Mouse (Mus musculus) stomach, embryonic 16.5 days (tissue): Measurements from ENCODE around the gene Csrnp3. TPM values are rescaled to one million over a fixed set of nuclear protein-coding genes. Genes with fewer than 3 reads are reported as not detected.

ENCODE experiments used
- ATAC-seq: fragments of 200-750 bp; cut with Nextera tagmentation; 2 replicates; pipeline ENCODE4 v1.8.0; 2017; ENCODE audit warnings: moderate number of reproducible peaks, moderate TSS enrichment; ENCODE audit not compliant: insufficient read depth, low FRiP score
- H3K27ac ChIP-seq: fragments of 300-500 bp; sonication (generic); 2 replicates; pipeline ENCODE4 v1.5.1; 2014; ENCODE audit warnings: low read length
- H3K27me3 ChIP-seq: fragments of 300-500 bp; sonication (generic); 2 replicates; pipeline ENCODE4 v1.6.1; 2014; ENCODE audit warnings: low read length, control low read depth, mixed read lengths; ENCODE audit not compliant: control insufficient read depth, insufficient read depth
- H3K36me3 ChIP-seq: fragments of 300-500 bp; sonication (generic); 2 replicates; pipeline ENCODE4 v1.6.1; 2014; ENCODE audit warnings: low read length; ENCODE audit not compliant: control insufficient read depth, insufficient read depth
- H3K4me1 ChIP-seq: fragments of 300-500 bp; sonication (generic); 2 replicates; pipeline ENCODE4 v1.6.1; 2014; ENCODE audit warnings: low read length, control low read depth, mixed read lengths; ENCODE audit not compliant: control insufficient read depth, insufficient read depth
- H3K4me2 ChIP-seq: fragments of 300-500 bp; sonication (generic); 2 replicates; pipeline ENCODE4 v1.6.1; 2014; ENCODE audit warnings: low read depth, low read length, mixed read lengths
- H3K4me3 ChIP-seq: fragments of 300-500 bp; sonication (generic); replicated peaks from 2 replicates; pipeline ENCODE4 v1.5.1; 2014; ENCODE audit warnings: mild to moderate bottlenecking, low read length
- H3K9ac ChIP-seq: fragments of 300-500 bp; sonication (generic); 2 replicates; pipeline ENCODE4 v1.6.1; 2014; ENCODE audit warnings: low read length
- H3K9me3 ChIP-seq: fragments of 300-500 bp; sonication (generic); replicated peaks from 2 replicates; pipeline ENCODE4 v1.6.1; 2016; ENCODE audit warnings: low read length, control low read depth; ENCODE audit not compliant: control insufficient read depth
- WGBS: fragments of 180-500 bp; shearing (Covaris S2); extraction: QIAGEN DNeasy Blood & Tissue Kit; methylation state at CpG from one replicate; pipeline ENCODE4 v1.1.7; 2014; 5-methylcytosine and 5-hydroxymethylcytosine counted together
- polyA plus RNA-seq: library from polyadenylated mRNA; unstranded; fragments of >200 nt; fragmentation: Nextera tagmentation; extraction: Ambion mirVana; gene quantifications from 2 replicates; pipeline ENCODE4 v1.2.1, GENCODE M21; 2015

Csrnp3 gene
- polyA plus RNA-seq, 1 experiment from 2014 or later, result 1.3 TPM

DNA sequence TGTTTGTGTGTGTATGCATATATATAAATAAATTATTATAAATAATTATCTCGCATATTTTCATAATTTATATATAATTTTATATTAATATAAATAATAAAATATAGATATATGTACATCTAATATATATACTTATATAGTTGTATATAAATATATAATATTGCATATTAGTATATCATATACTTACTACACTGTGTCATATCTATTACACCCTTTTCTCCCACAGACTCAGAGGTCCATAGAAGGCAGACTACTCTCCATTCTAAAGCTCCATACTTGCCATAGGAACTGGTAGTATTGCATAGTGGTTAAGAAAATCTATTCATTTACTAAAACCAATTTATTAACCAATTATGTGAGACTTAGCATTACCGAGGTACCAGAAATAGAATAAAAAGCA, 164.1 kb downstream of the Csrnp3 start:
- Histone ChIP-seq H3K9me3 (no peaks in the 10 kb centered on the region), H3K4me3 (no peak overlapping the region), H3K27ac (no peak overlapping the region), H3K36me3 (no peaks in the 10 kb centered on the region), H3K27me3 (no peaks in the 10 kb centered on the region), H3K4me2 (no peak overlapping the region), H3K9ac (no peak overlapping the region), H3K4me1 (no peaks in the 10 kb centered on the region)
- no peak for ATAC-seq
- WGBS, result 75% methylated on average over 2 of the region's 2 CpGs

GRCm38 (mm10) chr2:66018711-66019110, 173.1 kb downstream of the Csrnp3 start:
- no peaks in the 10 kb centered on the region for H3K27me3 ChIP-seq
- WGBS, result 80% methylated on average over 9 of the region's 9 CpGs
- no peak overlapping the region for H3K27ac ChIP-seq
- no peaks in the 10 kb centered on the region for H3K36me3 ChIP-seq
- ATAC-seq, result no peak
- no peak overlapping the region for H3K4me3 ChIP-seq
- no peaks in the 10 kb centered on the region for H3K4me1 ChIP-seq
- H3K9me3 ChIP-seq, result no peaks in the 10 kb centered on the region
- no peak overlapping the region for H3K4me2 ChIP-seq
- no peak overlapping the region for H3K9ac ChIP-seq

DNA sequence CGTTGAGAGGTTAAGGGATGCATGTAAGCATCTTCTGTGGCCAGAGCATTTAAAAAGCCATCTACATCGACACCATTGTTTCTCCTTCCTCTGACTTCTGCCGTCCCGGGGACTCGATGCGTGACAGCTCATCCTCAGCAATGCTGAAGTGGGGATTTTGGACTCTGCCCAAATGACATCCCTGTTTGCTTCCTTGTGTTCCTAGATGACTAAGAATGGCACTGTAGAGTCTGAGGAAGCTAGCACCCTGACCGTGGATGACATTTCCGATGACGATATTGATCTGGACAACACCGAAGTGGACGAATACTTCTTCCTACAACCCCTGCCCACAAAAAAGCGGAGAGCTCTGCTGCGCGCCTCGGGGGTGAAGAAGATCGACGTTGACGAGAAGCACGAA, 173.7 kb downstream of the Csrnp3 start:
- H3K4me3 ChIP-seq, result no peak overlapping the region
- no peaks in the 10 kb centered on the region for H3K27me3 ChIP-seq
- no peak overlapping the region for H3K9ac ChIP-seq
- no peak overlapping the region for H3K4me2 ChIP-seq
- no peaks in the 10 kb centered on the region for H3K4me1 ChIP-seq
- no peaks in the 10 kb centered on the region for H3K36me3 ChIP-seq
- WGBS, result 90% methylated on average over 19 of the region's 19 CpGs
- no peak for ATAC-seq
- H3K27ac ChIP-seq, result no peak overlapping the region
- H3K9me3 ChIP-seq, result no peaks in the 10 kb centered on the region

GRCm38 (mm10) chr2:66023419-66023818, 177.9 kb downstream of the Csrnp3 start:
- no peaks in the 10 kb centered on the region for H3K9me3 ChIP-seq
- no peak overlapping the region for H3K4me3 ChIP-seq
- H3K27ac ChIP-seq, result no peak overlapping the region
- no peak overlapping the region for H3K4me2 ChIP-seq
- H3K36me3 ChIP-seq, result no peaks in the 10 kb centered on the region
- no peak for ATAC-seq
- 88% methylated on average over 9 of the region's 9 CpGs for WGBS
- no peaks in the 10 kb centered on the region for H3K4me1 ChIP-seq
- H3K9ac ChIP-seq, result no peak overlapping the region
- H3K27me3 ChIP-seq, result no peaks in the 10 kb centered on the region

DNA sequence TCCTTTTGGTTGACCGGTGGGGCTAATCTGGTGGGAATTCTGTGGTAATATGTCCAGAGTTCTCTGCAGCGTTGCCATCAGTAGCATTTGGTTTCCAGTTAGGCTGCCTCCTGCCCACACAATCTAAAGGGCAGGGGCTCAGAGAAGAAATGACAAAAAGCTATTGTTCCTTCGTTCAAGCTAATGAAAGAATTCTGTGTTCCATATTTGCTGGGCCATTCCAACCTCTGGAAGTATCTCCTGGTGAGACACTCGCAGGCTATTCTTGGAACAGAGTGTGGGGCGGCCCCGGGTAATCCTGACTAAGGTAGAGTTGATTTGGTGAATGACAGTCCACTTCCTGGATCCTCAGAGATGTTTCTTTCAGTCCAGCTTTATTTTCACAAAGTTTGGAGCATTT, 179.3 kb downstream of the Csrnp3 start:
- H3K9ac ChIP-seq, result no peak overlapping the region
- H3K9me3 ChIP-seq, result no peaks in the 10 kb centered on the region
- no peaks in the 10 kb centered on the region for H3K4me1 ChIP-seq
- ATAC-seq, result no peak
- H3K4me3 ChIP-seq, result no peak overlapping the region
- no peak overlapping the region for H3K4me2 ChIP-seq
- WGBS, result 79% methylated on average over 6 of the region's 6 CpGs
- no peaks in the 10 kb centered on the region for H3K27me3 ChIP-seq
- H3K36me3 ChIP-seq, result no peaks in the 10 kb centered on the region
- H3K27ac ChIP-seq, result no peak overlapping the region

GRCm38 (mm10) chr2:66028812-66029211, 183.2 kb downstream of the Csrnp3 start:
- no peak overlapping the region for H3K4me3 ChIP-seq
- H3K27ac ChIP-seq, result no peak overlapping the region
- WGBS, result 47% methylated on average over 5 of the region's 5 CpGs
- no peaks in the 10 kb centered on the region for H3K9me3 ChIP-seq
- no peak overlapping the region for H3K4me2 ChIP-seq
- no peaks in the 10 kb centered on the region for H3K27me3 ChIP-seq
- no peak overlapping the region for H3K9ac ChIP-seq
- H3K4me1 ChIP-seq, result no peaks in the 10 kb centered on the region
- no peak for ATAC-seq
- no peaks in the 10 kb centered on the region for H3K36me3 ChIP-seq

DNA sequence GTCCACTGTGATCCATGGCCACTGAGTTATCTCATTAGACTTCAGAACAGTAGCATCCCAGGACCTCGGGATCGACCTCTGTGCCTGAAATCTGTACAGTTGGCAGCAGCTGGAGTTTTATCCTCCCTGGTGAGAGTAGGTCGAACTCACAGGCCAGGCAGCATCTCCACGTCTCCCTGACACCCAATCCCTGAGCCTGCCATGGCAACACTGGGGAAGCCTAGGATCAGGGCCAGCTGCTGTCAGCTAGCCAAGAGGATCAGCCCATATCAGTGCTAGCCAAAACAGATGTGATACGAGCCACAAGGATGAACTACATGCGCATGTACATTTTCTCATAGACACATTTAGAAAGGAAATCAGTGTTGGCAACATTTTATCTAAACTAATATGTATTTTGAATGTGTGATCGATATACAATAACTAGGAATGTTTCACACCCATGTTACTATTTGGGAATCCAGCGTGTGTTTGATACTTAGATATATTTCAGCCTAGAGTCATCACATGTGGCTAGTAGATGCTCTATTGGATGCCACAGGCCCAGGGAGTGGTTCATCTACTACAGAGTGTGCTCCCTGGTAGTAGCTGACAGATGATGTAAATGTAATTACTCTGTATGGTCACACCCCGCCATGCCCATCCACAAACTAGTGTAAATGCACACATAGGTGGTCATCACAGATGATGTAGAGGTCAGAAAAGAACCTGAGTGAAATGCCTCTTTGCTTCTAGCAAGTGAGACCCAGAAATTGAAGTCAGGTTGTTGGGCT, 189.5 kb downstream of the Csrnp3 start:
- no peak for ATAC-seq
- Histone ChIP-seq H3K27ac (no peak overlapping the region), H3K4me3 (no peak overlapping the region), H3K9me3 (no peaks in the 10 kb centered on the region), H3K9ac (no peak overlapping the region), H3K27me3 (no peaks in the 10 kb centered on the region), H3K4me2 (no peak overlapping the region), H3K4me1 (no peaks in the 10 kb centered on the region), H3K36me3 (no peaks in the 10 kb centered on the region)
- WGBS, result 76% methylated on average over 9 of the region's 9 CpGs

GRCm38 (mm10) chr2:66040611-66041010, 195.0 kb downstream of the Csrnp3 start:
- H3K4me2 ChIP-seq, result no peak overlapping the region
- H3K27me3 ChIP-seq, result no peaks in the 10 kb centered on the region
- H3K36me3 ChIP-seq, result no peaks in the 10 kb centered on the region
- no peak overlapping the region for H3K27ac ChIP-seq
- H3K9ac ChIP-seq, result no peak overlapping the region
- no peaks in the 10 kb centered on the region for H3K9me3 ChIP-seq
- H3K4me3 ChIP-seq, result no peak overlapping the region
- no peaks in the 10 kb centered on the region for H3K4me1 ChIP-seq
- no peak for ATAC-seq

DNA sequence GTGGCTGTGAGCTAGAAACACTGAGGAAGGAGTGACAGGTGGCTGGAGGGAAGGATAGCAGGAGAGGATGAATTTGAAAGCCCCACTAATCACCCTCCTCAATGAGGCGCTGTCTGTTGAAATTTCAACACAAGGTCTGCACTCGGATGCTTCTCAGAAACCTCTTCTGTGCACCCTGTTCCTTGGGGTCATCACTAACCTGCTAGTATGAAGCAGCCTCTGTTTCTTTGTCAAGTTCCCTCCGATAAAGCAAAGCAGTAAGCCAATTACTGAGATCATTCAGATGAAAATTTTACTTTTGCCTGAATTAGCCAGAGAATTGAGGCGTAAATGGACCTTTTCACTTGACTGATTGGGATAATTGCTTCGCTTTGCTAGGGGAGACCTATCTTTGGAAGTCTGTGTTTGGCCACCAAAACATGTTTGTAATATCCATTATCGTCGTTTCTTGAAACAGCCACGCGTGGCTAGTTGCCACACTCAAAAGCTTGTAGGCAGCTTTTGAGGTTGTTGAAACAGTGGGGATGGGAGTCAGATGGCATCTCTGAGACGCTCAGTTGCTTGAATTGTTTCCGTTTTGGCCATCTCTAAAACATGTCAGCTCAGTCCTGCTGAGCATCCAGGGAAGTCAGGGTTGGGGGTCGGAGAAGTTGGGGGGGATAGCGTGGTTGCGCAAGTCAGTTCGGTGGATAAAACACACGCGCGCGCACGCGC, 195.8 kb downstream of the Csrnp3 start:
- ATAC-seq, result no peak
- 93% methylated on average over 21 of the region's 21 CpGs for WGBS
- Histone ChIP-seq H3K27ac (no peak overlapping the region), H3K36me3 (no peaks in the 10 kb centered on the region), H3K4me3 (no peak overlapping the region), H3K9me3 (no peaks in the 10 kb centered on the region), H3K4me2 (no peak overlapping the region), H3K4me1 (no peaks in the 10 kb centered on the region), H3K27me3 (no peaks in the 10 kb centered on the region), H3K9ac (no peak overlapping the region)
